Mouse (Mus musculus) right cerebral cortex, adult 18-20 months (tissue): ENCODE results near the gene Smim26.
"Not testable (repeated sequence)": the region's sequence is repeated elsewhere in the genome, so short reads cannot be mapped to it uniquely, and the experiment has no call there.

Experiments used
- DNase-seq: peaks from one replicate; pipeline ENCODE4 v3.0.0; 2022; ENCODE audit warnings: mixed read lengths

Smim26 gene

GRCm38 (mm10) chr2:144593951-144594651 is at the start of gene Smim26:
Gene Smim26 (plus strand): TSS chr2:144594054.
- peak; percentile 91 for DNase-seq

DNA sequence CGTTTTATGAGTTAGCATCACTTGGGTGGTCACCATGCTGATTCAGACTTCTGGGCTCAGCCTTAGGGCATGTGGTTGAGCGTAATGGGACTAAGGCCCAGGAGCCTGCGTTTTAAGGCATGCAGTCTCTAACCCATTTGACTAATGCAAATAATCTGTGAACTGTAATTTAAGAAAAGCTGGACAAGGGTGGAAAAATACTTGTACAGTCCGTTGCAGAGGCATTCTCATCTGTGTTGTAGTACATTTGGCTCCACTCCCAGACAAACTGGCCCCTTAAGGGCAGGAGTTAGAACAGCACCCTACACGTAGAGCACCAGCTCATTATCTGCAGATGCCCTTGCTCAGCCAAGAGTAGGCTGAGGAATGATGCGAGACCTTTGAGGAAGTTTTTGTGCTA is 49.2 kb upstream of the Smim26 start:
- no peak for DNase-seq

DNA sequence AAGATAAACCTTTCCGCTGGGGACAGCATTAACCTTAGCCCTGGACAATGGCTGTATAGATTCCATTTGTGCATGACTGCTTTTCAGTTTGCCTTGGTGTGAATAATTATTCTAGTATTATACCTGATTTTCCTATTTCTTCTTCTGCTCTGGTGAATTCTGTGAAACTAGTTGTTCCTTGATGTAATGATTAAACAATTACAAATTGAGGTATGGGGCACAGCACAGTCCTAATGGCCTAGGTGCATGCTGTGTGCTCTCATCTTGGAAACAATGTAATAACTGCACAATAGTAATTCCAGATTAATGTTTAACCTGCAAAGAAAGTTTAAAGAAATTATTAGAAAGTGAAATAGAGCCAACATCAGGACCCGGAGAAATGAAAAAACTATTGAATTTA is 48.8 kb upstream of the Smim26 start:
- DNase-seq: no peak

- no peak for DNase-seq
Measured at GRCm38 (mm10) chr2:144545481-144545880, 48.4 kb upstream of the Smim26 start.

GRCm38 (mm10) chr2:144547559-144547958 is 46.3 kb upstream of the Smim26 start:
- no peak for DNase-seq

GRCm38 (mm10) chr2:144550529-144550928 is 43.3 kb upstream of the Smim26 start, which contains the start of gene Rbbp9:
Gene Rbbp9 (minus strand): TSS chr2:144550869.
- peak; percentile 75 for DNase-seq

- DNase-seq: no peak
Measured at GRCm38 (mm10) chr2:144553905-144554304, 39.9 kb upstream of the Smim26 start.

- no peak for DNase-seq
Measured at GRCm38 (mm10) chr2:144555286-144555819, 38.5 kb upstream of the Smim26 start.

DNA sequence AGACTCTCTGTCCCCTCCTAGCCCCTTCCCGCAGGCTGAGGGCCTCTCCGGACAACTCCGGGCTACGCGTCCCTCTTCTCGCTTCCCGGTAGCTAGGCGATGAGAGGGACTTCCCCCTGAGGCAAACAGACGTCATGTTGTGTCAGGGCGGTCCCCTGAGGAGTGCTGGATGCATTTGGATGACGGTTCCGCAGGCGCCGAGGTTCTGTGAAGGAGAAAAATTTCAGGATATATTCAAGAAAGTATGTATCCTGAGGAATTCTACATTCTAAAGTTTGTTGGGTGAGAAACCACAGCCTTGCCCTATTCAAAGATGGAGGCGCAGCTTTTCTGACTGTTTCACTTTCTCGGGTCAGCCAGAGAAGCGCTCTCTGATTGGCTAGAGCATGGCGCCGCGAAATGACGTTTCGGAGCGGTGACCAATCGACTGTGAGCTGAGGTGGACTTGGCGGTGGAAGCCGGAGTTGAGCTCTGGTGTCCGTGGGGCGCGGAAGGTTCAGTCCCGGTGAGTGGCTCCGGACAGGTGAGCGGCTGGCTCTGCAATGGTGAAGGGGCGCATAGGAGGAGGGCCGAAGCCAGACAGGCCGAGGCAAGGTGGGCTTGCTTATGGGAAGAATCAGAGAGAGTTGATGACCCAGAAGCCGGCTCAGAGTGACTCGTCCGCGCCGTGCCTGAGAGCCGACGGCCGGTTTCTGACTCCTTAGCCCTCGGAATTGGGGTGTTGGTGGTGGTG is 37.9 kb upstream of the Smim26 start, which contains the start of gene Sec23b:
Sec23b (plus strand) TSS at position 410 of the 733 bp plus-strand sequence.
- DNase-seq: peak; percentile 98

DNA sequence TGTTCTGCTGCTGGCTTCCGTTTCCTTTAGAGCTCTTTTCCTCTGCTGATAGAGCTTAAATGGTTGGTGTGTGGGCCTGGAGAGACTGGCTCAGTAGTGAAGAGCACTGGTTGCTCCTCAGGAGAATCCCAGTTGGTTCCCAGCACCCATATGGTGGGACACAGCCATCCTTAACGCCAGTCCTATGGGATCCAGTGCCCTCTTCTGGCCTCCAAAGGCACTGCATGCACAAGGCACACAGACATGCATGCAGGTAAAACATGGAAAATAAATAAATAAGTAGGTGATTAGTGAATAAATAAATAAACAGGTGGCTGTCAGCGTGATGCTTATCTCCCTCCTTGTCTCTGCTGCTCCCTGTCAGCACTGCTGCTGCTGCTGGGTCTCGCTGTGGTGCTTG is 5.1 kb upstream of the Smim26 start:
- no peak for DNase-seq

GRCm38 (mm10) chr2:144593036-144593435 is 818 bp upstream of the Smim26 start:
- DNase-seq: not testable (repeated sequence)

GRCm38 (mm10) chr2:144598006-144598405 is 4.2 kb downstream of the Smim26 start:
- DNase-seq: no peak

- DNase-seq: peak; percentile 93
Measured at GRCm38 (mm10) chr2:144599831-144600687, 6.2 kb downstream of the Smim26 start, which contains the start of gene Dtd1. Gene Dtd1 (plus strand): TSS chr2:144599897.

DNA sequence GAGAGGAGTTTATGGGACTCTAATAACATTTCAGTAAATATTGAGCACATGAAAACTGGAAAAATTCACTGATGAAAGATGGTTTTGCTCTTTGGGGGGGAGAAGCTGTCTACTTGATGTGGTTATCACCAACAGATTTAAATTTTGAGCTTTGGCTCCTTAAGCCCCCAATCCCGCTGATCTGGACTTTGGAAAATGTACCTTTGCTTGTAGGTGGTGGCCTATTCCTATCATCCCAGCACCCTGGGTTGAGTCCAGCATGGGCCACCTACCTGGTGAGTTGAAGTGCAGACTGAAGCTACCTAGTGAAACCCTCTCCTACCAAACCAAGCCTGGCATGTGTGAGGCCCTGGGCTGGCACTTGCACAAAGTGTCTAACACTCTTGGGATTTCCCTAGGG is 7.7 kb downstream of the Smim26 start:
- no peak for DNase-seq

DNA sequence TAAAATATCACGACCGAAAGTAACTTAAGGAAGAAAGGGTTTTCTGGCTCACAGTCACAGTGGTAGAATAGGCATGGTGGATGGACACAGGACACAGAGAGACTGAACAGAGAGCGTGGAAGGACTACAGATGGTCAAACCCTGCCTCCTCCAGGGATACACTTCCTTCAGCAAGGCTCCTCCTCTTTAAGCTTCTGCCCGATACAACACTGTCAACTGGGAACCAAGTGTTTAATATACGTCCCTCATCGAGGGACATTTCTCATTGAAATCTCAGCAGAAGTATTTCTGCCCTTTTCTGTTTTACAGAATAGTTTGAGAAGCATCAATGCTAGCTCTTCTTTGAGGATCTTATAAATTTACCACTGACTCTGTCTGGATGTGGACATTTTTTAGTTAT is 20.1 kb downstream of the Smim26 start:
- DNase-seq: no peak

DNA sequence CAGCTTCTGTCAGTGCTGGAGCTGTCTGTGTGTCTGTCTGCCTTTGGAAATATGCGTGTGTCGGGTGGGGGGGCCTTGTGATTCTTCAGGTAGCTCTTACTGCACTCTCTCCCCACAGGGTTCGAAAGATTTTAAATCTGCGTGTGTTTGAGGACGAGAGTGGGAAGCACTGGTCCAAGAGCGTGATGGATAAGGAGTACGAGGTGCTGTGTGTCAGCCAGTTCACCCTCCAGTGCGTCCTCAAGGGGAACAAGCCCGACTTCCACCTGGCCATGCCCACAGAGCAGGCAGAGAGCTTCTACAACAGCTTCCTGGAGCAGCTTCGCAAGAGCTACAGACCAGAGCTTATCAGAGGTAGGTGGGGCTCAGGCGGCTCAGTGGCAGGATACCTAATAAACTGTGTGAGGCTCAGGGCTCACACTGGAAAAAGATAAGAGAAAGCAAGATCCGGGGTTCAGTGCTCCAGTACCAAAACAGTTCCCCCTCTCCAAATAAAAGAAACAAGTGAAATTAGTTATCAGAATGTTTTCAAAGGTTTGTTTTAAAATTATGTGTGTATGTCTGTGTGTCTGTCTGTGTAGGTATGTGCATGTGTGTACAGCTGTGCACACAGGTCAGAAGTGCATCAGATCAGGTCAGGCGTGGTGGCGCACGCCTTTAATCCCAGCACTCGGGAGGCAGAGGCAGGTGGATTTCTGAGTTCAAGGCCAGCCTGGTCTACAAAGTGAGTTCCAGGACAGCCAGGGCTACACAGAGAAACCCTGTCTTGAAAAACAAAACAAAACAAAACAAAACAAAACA is 23.4 kb downstream of the Smim26 start:
- DNase-seq: no peak

GRCm38 (mm10) chr2:144621491-144621890 is 27.6 kb downstream of the Smim26 start:
- DNase-seq: no peak

- DNase-seq: no peak
Measured at GRCm38 (mm10) chr2:144633551-144633950, 39.7 kb downstream of the Smim26 start.

- no peak for DNase-seq
Measured at GRCm38 (mm10) chr2:144634231-144634630, 40.4 kb downstream of the Smim26 start.

DNA sequence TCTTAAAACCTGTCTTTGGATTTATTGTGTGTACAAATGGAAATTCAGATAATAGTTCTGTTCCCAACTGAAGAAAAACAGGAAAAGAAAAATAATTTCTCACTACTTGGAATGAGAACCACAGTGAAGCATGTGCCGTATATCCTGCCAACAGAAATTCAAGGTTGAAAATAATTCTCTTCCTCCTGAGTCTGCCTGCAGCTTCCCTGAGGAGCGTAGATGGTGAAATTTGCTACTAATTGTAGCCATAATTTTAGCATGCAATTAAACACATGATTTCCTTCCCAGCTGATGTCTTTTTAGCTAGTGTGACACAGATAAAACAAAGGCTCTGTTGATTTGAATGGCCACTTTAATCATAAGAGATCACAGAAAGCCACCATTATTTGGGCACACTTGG is 40.9 kb downstream of the Smim26 start:
- DNase-seq: no peak

DNA sequence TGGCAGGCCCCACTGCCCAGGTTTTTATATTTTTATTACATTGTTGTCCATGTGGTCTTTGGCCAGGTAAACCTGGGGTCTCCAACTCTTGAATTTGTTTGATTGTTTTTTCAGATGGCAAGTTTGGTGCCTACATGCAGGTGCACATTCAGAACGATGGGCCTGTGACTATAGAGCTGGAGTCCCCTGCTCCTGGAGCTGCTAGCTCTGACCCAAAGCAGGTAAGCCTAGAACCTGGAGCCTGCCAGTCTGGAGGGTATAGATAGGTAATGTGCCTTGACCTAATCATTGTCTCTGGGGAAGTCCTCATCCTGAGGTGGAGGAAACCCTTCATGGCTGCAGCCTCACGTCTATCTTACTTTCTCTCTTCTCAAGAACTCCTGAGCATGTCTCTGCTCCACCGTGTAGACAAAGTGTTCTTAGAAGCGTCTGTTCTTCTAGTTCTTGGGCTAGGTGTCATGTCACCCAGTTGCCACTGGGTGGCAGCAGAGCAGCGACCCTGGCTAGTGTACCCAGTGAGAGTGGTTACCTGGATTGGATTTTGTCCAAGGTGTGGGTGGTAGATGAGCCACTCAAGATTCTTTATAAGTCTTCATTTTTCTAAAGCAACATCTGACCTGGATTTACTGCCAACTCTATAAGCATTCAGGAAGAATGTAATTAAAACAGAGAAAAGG is 41.9 kb downstream of the Smim26 start:
- DNase-seq: peak; percentile 73
